Mouse (Mus musculus) hematopoietic stem cell, adult 5-6 weeks (primary cell): Measurements from ENCODE around the gene Bcar3. TPM values are rescaled to one million over a fixed set of nuclear protein-coding genes. Genes with fewer than 3 reads are reported as not detected.

Experiments used
- ATAC-seq, 2 experiments: fragments of 125-278 bp in 1 of 2; replicated peaks in 1 of 2; 2 replicates each; pipeline ENCODE4 v1.8.0; 2016 to 2017; ENCODE audit warnings: inconsistent platforms in 2 of 2, mild to moderate bottlenecking in 2 of 2, moderate number of reproducible peaks in 2 of 2, low read depth in 1 of 2, moderate TSS enrichment in 1 of 2; ENCODE audit not compliant: low FRiP score in 2 of 2, poor library complexity in 2 of 2, severe bottlenecking in 2 of 2, insufficient read depth in 1 of 2, low TSS enrichment in 1 of 2
- total RNA-seq: library from RNA; stranded (forward); fragments of 172-1452, 232-1000 nt; gene quantifications from 2 replicates; pipeline ENCODE4 v1.2.3, GENCODE M21; 2017

The Bcar3 gene
- total RNA-seq, 1 experiment from 2014 or later = 2.8 TPM

DNA sequence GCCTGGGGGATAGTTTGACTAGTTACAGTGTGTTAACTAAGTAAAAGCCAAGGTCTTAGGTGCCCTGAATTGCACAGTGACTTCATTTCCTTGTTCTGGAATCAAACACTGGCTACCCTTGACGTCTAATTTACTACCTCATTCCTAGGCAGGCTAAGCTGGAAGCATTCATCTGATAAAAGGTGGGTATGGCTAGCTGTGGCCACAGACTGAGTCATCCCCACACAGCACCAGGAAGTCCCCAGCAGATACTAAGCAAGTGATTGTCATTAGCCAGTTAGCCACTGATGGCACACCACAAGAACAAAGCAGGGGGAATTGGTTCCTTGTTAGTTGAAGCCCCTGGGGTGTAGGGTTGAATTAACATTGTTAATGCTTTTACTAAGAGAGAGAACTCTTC is 227.4 kb downstream of the Bcar3 start:
- ATAC-seq = peak; percentile 25 to 27; a peak in 3 of 4 replicates

DNA sequence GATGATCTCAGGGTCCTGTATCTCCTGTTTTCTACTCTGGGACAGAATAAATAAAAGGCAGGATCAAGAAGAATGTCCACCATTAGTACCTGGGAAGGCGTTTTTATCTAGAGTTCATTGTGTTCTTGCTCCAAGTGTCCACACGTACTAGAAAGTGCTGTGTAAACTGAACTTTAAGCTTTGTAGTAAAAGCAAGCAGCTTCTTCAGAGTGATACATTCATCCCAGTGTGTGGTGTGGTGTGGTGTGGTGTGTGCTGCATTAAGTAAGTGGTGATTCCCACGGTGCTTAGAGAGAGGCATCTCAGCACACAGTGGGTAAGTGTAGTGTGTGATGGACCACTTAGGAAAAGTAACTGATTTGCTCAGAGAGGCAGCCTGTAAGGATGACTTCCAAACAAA is 234.5 kb downstream of the Bcar3 start:
- no peak for ATAC-seq

DNA sequence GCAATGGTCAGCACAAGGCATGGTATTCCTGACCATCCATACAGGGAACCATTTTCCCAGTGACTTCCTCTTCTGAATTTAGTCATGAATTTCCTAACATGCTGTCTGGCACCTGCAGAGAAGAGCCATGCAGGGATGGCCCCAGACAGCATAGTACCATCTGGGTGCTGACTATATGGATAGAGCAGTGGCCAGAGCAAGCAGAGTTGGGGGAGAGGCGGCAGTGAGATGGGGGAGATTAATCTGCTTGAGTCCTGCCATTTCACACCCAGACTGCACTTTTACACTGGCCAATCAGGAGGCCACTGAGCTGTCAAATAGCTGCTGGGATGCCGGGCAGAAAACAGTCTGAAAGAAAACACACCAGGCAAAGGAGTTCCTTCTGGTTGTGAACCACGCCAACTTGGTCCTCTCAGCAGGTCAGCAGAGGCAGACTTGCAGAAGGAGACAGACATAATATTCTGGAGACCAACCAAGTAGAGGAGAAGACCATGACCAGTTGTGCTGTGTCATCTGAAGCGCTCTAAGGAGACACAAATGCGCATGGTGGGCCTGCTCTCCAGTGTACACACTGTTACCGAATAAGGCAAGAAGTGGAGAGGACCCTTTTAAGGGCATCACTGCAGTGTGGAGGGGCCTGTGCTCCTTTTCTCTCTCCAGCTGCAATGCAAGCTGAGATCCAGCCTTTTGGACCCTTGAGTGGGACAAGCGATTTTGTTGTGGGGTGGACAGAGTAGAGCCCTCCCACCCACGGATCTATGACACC is 242.2 kb downstream of the Bcar3 start:
- ATAC-seq = no peak

DNA sequence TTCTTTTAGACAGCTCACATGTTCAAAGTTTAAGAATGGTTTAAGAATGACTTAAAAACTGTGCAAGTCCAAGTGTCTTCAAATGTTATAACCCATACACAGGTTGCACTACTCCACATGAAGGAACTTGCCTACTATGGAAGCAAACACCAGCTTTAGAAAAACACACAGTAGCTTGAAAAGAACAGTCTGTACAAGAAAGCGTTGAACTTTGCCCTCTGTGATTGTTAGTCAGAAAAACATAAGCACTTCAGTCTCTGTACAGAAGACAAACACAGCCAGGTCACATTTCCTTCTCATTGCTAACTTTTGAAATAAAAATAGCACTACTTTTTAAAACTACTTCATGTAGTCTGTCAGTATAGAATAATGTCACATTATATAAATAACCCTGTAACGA is 244.9 kb downstream of the Bcar3 start:
- ATAC-seq = no peak

DNA sequence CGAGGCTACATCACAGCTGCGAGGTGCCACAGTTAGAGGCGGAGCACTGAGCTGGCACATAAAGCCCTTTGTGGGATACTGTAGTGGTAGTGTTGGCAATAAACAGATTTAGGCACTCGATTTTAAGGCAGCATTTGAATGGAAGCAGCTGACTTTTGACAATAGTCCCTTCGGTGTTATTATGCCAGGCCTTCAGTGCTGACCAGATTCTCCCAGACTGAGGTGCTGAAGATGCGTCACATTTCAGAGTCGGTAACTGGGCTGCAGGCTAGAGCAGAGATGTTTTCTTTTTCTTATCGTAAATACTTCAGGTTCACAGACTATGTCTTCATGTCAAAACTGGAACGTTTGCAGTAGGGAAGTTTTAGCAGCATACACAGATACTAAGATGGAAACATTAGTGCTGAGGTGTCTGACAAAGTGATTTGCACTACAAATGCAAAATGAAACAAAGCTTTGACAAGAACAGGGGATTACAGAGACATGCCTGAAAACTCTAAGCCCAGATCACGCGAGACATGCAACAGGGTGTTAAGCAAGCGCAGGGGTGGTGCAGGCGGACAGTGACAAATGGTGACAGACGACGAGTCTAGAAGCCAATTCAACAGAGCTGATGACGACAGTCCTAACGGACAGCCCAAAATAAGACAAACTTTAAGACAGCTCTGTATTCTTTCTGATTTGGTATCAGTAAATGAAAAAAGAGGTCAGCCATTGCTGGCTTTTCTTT is 246.2 kb downstream of the Bcar3 start:
- no peak; a peak in 1 of 4 replicates for ATAC-seq

DNA sequence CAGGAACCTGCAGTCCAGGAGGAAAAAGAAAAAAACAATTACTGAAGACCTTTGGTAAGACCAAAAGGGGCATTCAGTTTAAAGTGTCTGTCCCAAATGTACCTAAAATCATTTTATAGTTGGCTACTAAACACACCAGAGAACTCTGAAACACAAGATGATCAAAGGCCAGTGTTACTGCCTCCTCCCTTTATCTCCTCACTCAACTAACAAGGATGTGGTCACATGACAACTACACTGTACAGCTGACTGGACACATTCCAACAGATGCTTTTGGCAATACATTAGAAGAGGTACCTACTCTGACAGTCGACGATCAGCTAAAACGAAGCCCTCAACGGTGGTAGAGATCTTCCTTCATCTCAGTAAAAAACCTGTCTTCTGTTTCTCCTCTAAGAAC is 247.0 kb downstream of the Bcar3 start:
- no peak for ATAC-seq

DNA sequence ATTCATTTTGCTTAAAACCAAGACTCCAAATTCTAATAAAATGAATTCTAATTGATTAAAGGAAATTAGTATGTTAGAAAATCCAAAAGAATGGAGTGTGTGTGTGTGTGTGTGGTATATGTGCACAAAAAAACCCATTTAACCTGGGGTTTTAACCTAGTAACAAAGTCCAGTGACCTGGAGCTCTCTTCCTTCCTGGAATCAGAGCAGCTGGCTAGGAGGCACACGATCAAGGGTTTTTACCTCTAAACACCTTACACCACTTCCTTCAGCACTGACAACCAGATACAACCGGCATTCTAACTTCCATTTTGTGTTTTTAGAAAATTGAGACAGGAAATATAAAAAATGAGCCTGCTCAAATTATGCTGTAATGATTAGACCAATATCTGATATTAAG is 251.4 kb downstream of the Bcar3 start:
- no peak for ATAC-seq

DNA sequence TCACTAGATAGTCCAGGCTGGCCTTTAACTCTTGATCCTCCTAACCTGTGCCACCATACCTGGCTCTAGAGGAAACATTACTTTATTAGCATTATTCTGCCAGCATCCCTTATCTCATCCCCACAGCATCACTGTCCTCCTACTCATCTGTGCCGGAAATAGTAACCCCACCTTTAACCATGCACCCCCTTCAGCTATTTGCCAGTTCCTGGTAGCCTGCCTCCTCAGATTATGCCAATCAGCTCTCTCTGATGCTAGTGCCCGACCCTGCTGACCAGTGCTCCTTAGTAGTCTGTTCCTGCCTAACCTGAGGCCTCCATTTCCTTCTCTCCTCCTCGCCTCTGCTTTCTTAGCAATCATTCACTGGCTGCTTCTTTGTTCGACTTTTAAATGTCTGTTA is 253.5 kb downstream of the Bcar3 start:
- ATAC-seq = peak in 1 of 2 experiments; percentile 25; a peak in 1 of 4 replicates

DNA sequence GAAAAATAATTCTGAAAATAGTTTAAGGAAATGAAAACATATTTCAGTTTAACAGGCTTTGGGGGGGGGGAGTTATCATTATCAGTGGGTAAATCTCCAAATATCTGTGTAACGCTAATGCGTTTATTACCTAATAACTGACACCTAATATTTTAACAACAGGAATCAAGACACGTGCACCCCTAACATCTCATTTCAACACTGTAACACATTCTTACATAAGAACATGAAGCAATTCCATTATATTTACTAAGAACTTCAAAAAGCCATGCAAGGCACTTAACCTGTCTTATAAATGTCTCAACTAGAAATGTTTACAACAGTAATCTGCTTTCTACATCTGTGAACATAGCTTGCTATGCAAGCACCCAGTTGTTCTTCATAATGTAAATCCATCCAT is 257.2 kb downstream of the Bcar3 start:
- no peak for ATAC-seq

DNA sequence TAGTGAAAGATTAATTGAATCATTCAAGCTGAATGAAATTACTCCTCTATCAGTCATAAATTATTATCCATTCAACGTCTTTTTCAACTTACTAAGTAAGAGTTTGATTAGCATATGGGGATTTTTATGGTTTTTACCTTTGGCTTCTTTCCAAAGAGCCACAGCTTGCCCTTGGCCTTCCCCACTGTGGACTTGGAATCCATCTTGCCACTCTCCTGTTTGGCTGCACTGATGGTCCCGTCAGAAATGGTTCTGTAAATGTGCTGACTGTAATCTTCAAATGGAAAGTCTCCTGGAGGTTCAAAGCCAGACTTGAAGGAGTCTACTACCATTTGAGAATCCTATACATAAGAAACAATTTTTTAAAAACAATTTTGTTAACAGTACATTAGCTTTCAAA is 263.8 kb downstream of the Bcar3 start:
- no peak for ATAC-seq

DNA sequence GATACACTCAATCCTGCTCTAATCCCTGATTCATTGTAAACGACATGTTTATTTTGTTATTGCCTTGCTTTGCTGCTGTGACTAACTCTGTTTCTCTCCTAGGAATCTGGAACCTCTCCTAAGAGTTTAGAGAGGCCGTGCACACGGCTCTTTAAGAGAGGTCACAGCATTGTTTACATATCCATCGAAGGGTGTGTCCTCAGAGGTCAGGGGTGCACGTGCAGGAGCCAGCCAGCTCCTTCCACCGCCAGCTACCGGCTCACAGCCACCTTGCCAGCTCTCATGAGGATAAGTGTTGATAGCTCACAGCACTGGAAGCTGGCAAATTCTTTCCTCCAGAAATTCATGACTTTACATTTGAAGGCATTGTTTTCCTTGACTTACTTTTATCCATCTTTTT is 271.3 kb downstream of the Bcar3 start:
- ATAC-seq = no peak

DNA sequence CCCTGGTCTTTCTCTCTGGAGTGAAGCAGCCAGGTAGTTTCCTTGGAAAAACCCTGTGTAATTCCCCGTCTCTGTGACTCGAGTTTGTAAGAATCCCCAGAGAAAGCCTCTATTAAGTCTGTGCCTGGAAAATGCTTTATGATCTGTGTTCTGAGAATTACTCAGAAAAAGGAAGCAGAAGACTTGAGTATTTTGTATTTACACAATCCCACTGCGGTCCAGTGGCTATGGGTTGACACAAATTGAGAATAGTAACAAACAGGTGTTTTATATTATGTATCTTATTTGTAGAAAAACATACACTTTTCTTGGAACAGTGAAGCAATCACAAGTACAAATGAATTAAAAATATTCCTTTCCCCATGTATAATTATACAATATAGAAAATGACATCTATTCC is 272.2 kb downstream of the Bcar3 start:
- ATAC-seq = no peak; a peak in 1 of 4 replicates

DNA sequence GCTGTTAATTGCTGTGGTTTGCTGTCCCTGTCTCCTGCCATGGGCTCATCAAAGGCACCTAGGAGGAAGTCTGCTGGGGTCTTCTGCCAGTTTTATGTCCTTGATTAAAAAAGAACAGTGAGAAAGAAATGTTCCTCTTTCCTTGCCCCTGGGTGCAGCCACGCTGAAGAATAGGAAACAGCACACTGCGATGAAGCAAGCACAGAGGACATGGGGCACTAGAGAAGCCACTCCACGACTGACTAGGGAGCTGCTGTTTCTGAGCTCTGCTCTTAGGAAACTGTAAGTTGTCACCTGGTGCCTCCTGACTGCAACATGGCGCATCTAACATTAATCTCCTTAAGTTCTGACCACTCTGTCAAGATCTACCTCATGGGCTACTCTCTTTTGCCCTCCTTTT is 272.6 kb downstream of the Bcar3 start:
- ATAC-seq = peak; percentile 70 to 82

DNA sequence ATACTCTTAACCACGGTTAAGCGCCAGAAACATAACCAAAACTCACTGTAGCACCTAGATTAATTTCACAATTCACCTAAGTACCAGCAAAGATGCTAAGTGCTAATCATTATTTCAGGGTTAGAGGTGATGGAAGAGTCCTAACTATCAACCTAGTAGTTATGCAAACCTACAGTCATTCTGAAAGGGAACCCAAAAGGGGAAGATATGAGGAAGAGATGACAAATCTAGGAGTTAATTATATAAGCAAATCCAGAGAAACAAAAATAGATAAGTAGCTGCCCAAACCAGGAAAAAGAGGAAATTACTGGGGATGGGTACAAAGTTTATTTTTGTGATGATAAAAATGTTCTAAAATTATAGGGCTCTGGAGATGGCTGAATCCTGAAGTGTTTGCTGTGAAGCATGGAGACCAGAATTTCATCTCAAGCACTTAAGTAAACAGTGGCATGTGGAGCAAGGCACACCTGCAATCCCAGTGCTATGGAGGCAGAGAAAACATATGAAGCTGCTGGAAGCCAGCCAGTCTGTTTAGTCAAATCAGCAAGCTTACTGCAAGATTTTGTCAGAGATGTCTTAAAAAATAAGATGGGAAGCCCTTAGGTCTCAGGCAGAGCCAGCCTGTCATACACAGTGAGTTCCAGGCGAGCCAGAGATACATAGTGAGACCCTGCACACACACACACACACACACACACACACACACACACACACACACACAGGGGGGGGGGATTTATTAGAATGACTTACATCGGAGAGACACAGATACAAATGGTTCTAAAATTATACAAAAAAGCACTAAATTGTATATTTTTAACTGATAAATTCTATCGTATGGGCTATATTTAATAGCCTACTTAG is 279.7 kb downstream of the Bcar3 start:
- no peak for ATAC-seq

DNA sequence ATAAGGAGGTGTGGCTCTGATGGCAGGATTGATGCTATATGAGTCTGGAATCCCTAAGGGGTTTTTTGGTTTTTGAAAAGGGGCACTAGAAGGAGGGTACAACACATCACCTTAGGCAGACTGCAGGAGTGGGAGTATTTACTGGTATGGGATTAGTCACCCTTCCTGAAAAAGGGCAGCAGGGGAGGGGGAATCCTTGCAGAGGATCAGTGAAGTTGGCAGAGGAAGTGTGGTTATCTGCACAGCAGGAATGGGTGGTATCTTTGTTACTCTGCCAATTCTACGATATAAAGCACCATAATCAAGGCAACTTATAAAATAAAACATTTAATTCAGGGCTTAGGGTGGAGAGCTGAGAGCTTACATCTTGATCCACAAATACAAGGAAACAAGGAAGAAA is 281.0 kb downstream of the Bcar3 start:
- ATAC-seq = no peak

DNA sequence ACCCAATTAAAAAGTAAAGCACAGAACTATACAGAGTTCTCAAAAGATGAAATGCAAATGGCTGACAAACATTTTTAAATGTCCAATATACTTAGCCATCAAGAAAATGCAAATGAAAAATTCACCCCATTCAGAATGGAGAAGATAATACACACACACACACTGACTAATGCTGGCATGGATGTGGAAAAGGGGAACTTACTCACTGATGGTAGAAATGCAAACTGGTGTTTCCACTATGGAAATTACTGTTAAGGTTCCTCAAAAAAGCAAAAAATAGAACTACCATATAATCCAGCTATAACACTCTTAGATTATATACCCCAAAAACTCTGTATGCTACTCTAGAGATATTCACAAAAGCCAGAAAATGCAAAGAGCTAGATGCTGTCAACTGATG is 283.4 kb downstream of the Bcar3 start:
- peak in 1 of 2 experiments; percentile 42; a peak in 1 of 4 replicates for ATAC-seq
